Comparison of ENCODE assay signal across 8 mouse cellular contexts in genomic region chr2:30238906-30239465, GRCm38 (mm10). TPM values are rescaled to one million over a fixed set of nuclear protein-coding genes. Genes with fewer than 3 reads are reported as not detected.
DNase-seq lines count a peak whose midpoint lies in the region; ATAC-seq and TF ChIP-seq lines count a peak whose summit lies in the region.

No protein-coding gene starts in this region.

- peak overlapping the region; percentile 94 for H3K27ac ChIP-seq in kidney, adult 2 months (ENCODE audit: insufficient read depth, low read depth, low read length)
- no peak overlapping the region; the same call in 1 of the 2 replicates for H3K27ac ChIP-seq in embryonic facial prominence, embryonic 12.5 days
- H3K27ac ChIP-seq in hindbrain, embryonic 14.5 days, result no peak overlapping the region
- no peak overlapping the region for H3K27ac ChIP-seq in midbrain, embryonic 15.5 days

- H3K4me2 ChIP-seq in embryonic facial prominence, embryonic 12.5 days (replicated peaks), result peak overlapping the region; percentile 85
- peak overlapping the region; percentile 84 for H3K4me2 ChIP-seq in hindbrain, embryonic 14.5 days (replicated peaks)
- peak overlapping the region; percentile 75 for H3K4me2 ChIP-seq in midbrain, embryonic 15.5 days

- TF ChIP-seq POLR2A in kidney, adult 2 months (IDR thresholded peaks at IDR 0.05; ENCODE audit: low read depth, low read length), result no peak

- peak overlapping the region; percentile 87 for H3K9ac ChIP-seq in embryonic facial prominence, embryonic 12.5 days
- H3K9ac ChIP-seq in hindbrain, embryonic 14.5 days, result peak overlapping the region; percentile 86
- peak overlapping the region; percentile 79 for H3K9ac ChIP-seq in midbrain, embryonic 15.5 days

- TF ChIP-seq CTCF in kidney, adult 2 months (conservative IDR thresholded peaks at IDR 0.05; ENCODE audit: insufficient read depth, insufficient read length, low read depth, low read length), result no peak

- DNase-seq in kidney, adult 2 months, result no peak
- no peak for DNase-seq in kidney, adult 8-10 months
- no peak for DNase-seq in hindbrain, embryonic 14.5 days (ENCODE audit: low spot score)
- no peak for DNase-seq in gastrocnemius, postnatal 36 days
- DNase-seq in adrenal gland, postnatal 4 days (ENCODE audit: low spot score in 2 of 2), result no peak
- DNase-seq in B cell, adult 2 months, result no peak

- 29% methylated on average over 3 of the region's 3 CpGs for WGBS in kidney, adult 2 months
- WGBS in embryonic facial prominence, embryonic 12.5 days, result 72% methylated on average over 3 of the region's 3 CpGs
- 61% methylated on average over 3 of the region's 3 CpGs for WGBS in hindbrain, embryonic 14.5 days
- WGBS in midbrain, embryonic 15.5 days, result 82% methylated on average over 3 of the region's 3 CpGs

- H3K36me3 ChIP-seq in kidney, adult 2 months (ENCODE audit: control insufficient read depth, insufficient read depth, low read length), result 0 out of 2 replicates have a peak, but pooled peaks cover 2% of the 10 kb centered on the region
- peaks cover 34% of the 10 kb centered on the region for H3K36me3 ChIP-seq in embryonic facial prominence, embryonic 12.5 days
- peaks cover 38% of the 10 kb centered on the region for H3K36me3 ChIP-seq in hindbrain, embryonic 14.5 days (replicated peaks; ENCODE audit: control insufficient read depth, insufficient read depth)
- peaks cover 10% of the 10 kb centered on the region for H3K36me3 ChIP-seq in midbrain, embryonic 15.5 days (replicated peaks)

- no peak for ATAC-seq in embryonic facial prominence, embryonic 12.5 days (ENCODE audit: insufficient number of reproducible peaks, insufficient read depth, low FRiP score, low TSS enrichment)
- no peak for ATAC-seq in hindbrain, embryonic 14.5 days (ENCODE audit: low FRiP score)
- ATAC-seq in midbrain, embryonic 15.5 days (replicated peaks), result no peak

- intact Hi-C loops in gastrocnemius, postnatal 36 days (cut with DNase I), result loop anchor here (2.0 kb wide), 1 partner anchor 30 kb away; no protein-coding TSS in a partner anchor

- H3K9me3 ChIP-seq in embryonic facial prominence, embryonic 12.5 days, result no peaks in the 10 kb centered on the region
- H3K9me3 ChIP-seq in hindbrain, embryonic 14.5 days (ENCODE audit: control insufficient read depth, low read length), result no peaks in the 10 kb centered on the region
- no peaks in the 10 kb centered on the region for H3K9me3 ChIP-seq in midbrain, embryonic 15.5 days

- H3K4me1 ChIP-seq in kidney, adult 2 months (ENCODE audit: control insufficient read depth, insufficient read depth, low read length), result peaks cover 23% of the 10 kb centered on the region
- H3K4me1 ChIP-seq in embryonic facial prominence, embryonic 12.5 days, result peaks cover 23% of the 10 kb centered on the region
- H3K4me1 ChIP-seq in hindbrain, embryonic 14.5 days (replicated peaks; ENCODE audit: control insufficient read depth, insufficient read depth, low read length), result peaks cover 25% of the 10 kb centered on the region
- H3K4me1 ChIP-seq in midbrain, embryonic 15.5 days, result peaks cover 29% of the 10 kb centered on the region

- peak overlapping the region; percentile 93 for H3K4me3 ChIP-seq in kidney, adult 2 months (ENCODE audit: insufficient read depth, low read depth, low read length)
- peak overlapping the region; percentile 81 for H3K4me3 ChIP-seq in embryonic facial prominence, embryonic 12.5 days
- peak overlapping the region; percentile 63 for H3K4me3 ChIP-seq in hindbrain, embryonic 14.5 days (replicated peaks; ENCODE audit: low read length)
- peak overlapping the region; percentile 72 for H3K4me3 ChIP-seq in midbrain, embryonic 15.5 days

- H3K27me3 ChIP-seq in kidney, adult 2 months (replicated peaks; ENCODE audit: control insufficient read depth, insufficient read depth, low read length), result no peaks in the 10 kb centered on the region
- H3K27me3 ChIP-seq in embryonic facial prominence, embryonic 12.5 days, result no peaks in the 10 kb centered on the region
- no peaks in the 10 kb centered on the region for H3K27me3 ChIP-seq in hindbrain, embryonic 14.5 days (ENCODE audit: control insufficient read depth, insufficient read depth, low read length)
- no peaks in the 10 kb centered on the region for H3K27me3 ChIP-seq in midbrain, embryonic 15.5 days (replicated peaks)

RNA-seq across cellular contexts. Expression of gene Gm28035, which starts 1.4 kb away (rescaled TPM):
- 6.4 and 12.7 TPM in 2 replicates for polyA plus RNA-seq in kidney, adult 2 months (2012; rRNA removed)
- polyA plus RNA-seq in embryonic facial prominence, embryonic 12.5 days (2016; fragmentation: Nextera tagmentation; extraction: Ambion mirVana), result 0.09 and 0.14 TPM in 2 replicates
- polyA plus RNA-seq in hindbrain, embryonic 14.5 days (2014; fragmentation: Nextera tagmentation; extraction: Ambion mirVana), result 0.07 and 0.17 TPM in 2 replicates
- 0.31 and 0.38 TPM in 2 replicates for polyA plus RNA-seq in midbrain, embryonic 15.5 days (2015; fragmentation: Nextera tagmentation; extraction: Ambion mirVana)
- total RNA-seq in gastrocnemius, postnatal 36 days (2021), result 1 to 10 TPM in 1 of 2 experiments, under 1 TPM in 1; 0.99 to 2.0 TPM
- 1 to 10 TPM; 1.3 TPM for total RNA-seq in adrenal gland, postnatal 4 days (2021)

RNA-seq across cellular contexts. Expression of gene Lrrc8a, which starts 1.5 kb away (rescaled TPM):
- 42.0 and 45.4 TPM in 2 replicates for polyA plus RNA-seq in kidney, adult 2 months (2012; rRNA removed)
- 40.9 and 41.2 TPM in 2 replicates for polyA plus RNA-seq in embryonic facial prominence, embryonic 12.5 days (2016; fragmentation: Nextera tagmentation; extraction: Ambion mirVana)
- polyA plus RNA-seq in hindbrain, embryonic 14.5 days (2014; fragmentation: Nextera tagmentation; extraction: Ambion mirVana), result 57.9 and 58.6 TPM in 2 replicates
- 62.5 and 62.7 TPM in 2 replicates for polyA plus RNA-seq in midbrain, embryonic 15.5 days (2015; fragmentation: Nextera tagmentation; extraction: Ambion mirVana)
- total RNA-seq in gastrocnemius, postnatal 36 days (2021), result 10 to 100 TPM; 18.5 to 19.8 TPM
- total RNA-seq in adrenal gland, postnatal 4 days (2021), result 10 to 100 TPM; 46.2 to 47.3 TPM

RNA-seq across cellular contexts. Expression of gene Phyhd1, which starts 27.0 kb away (rescaled TPM):
- polyA plus RNA-seq in kidney, adult 2 months (2012; rRNA removed), result 117 and 130 TPM in 2 replicates
- 3.5 and 3.8 TPM in 2 replicates for polyA plus RNA-seq in embryonic facial prominence, embryonic 12.5 days (2016; fragmentation: Nextera tagmentation; extraction: Ambion mirVana)
- polyA plus RNA-seq in hindbrain, embryonic 14.5 days (2014; fragmentation: Nextera tagmentation; extraction: Ambion mirVana), result 5.9 and 6.9 TPM in 2 replicates
- polyA plus RNA-seq in midbrain, embryonic 15.5 days (2015; fragmentation: Nextera tagmentation; extraction: Ambion mirVana), result 7.0 and 7.3 TPM in 2 replicates
- total RNA-seq in gastrocnemius, postnatal 36 days (2021), result 10 to 100 TPM; 18.6 to 20.1 TPM
- total RNA-seq in adrenal gland, postnatal 4 days (2021), result 10 to 100 TPM; 15.4 to 16.6 TPM

RNA-seq across cellular contexts. Expression of gene Kyat1, which starts 33.3 kb away (rescaled TPM):
- 71.6 and 88.3 TPM in 2 replicates for polyA plus RNA-seq in kidney, adult 2 months (2012; rRNA removed)
- polyA plus RNA-seq in embryonic facial prominence, embryonic 12.5 days (2016; fragmentation: Nextera tagmentation; extraction: Ambion mirVana), result 8.2 and 8.3 TPM in 2 replicates
- 13.9 and 16.0 TPM in 2 replicates for polyA plus RNA-seq in hindbrain, embryonic 14.5 days (2014; fragmentation: Nextera tagmentation; extraction: Ambion mirVana)
- 15.0 and 16.8 TPM in 2 replicates for polyA plus RNA-seq in midbrain, embryonic 15.5 days (2015; fragmentation: Nextera tagmentation; extraction: Ambion mirVana)
- total RNA-seq in gastrocnemius, postnatal 36 days (2021), result 10 to 100 TPM; 26.8 to 29.5 TPM
- 10 to 100 TPM; 19.9 to 21.6 TPM for total RNA-seq in adrenal gland, postnatal 4 days (2021)

RNA-seq across cellular contexts. Expression of gene Gm28038, which starts 41.9 kb away (rescaled TPM):
- not detected in 2 replicates for polyA plus RNA-seq in kidney, adult 2 months (2012; rRNA removed)
- polyA plus RNA-seq in embryonic facial prominence, embryonic 12.5 days (2016; fragmentation: Nextera tagmentation; extraction: Ambion mirVana), result not detected in 2 replicates
- polyA plus RNA-seq in hindbrain, embryonic 14.5 days (2014; fragmentation: Nextera tagmentation; extraction: Ambion mirVana), result not detected in 2 replicates
- not detected in 2 replicates for polyA plus RNA-seq in midbrain, embryonic 15.5 days (2015; fragmentation: Nextera tagmentation; extraction: Ambion mirVana)
- total RNA-seq in gastrocnemius, postnatal 36 days (2021), result not detected
- total RNA-seq in adrenal gland, postnatal 4 days (2021), result not detected

Comparison
In these comparisons a context has a peak if more than half of its experiments do, and no peak if none do; other contexts are left out.
1. RNA of gene Phyhd1, which starts 27.0 kb away (polyA plus RNA-seq): 117 to 130 TPM in kidney, adult 2 months; 7.0 to 7.3 TPM in midbrain, embryonic 15.5 days, 5.9 to 6.9 TPM in hindbrain, embryonic 14.5 days and 3.5 to 3.8 TPM in embryonic facial prominence, embryonic 12.5 days; every median in the first group is over 10 times any median in the second.
2. Peak in every context shown above with its lines, with median percentiles within 50 percentile points of each other: H3K4me3 ChIP-seq, H3K4me2 ChIP-seq and H3K9ac ChIP-seq.